In genomic region chr9:58130909-58131308, GRCm38 (mm10) we compare ENCODE assay signal across 25 mouse cellular contexts. TPM values are rescaled to one million over a fixed set of nuclear protein-coding genes. Genes with fewer than 3 reads are reported as not detected.
A peak's percentile ranks its signal among the peaks of the same experiment; 100 is the strongest.
DNase-seq lines count a peak whose midpoint lies in the region; ATAC-seq and TF ChIP-seq lines count a peak whose summit lies in the region.
"Had no signal": no experiment of that assay in that cellular context is flagged by ENCODE, and none has a peak within 500 bp of the region (broad histone marks: within the 10 kb centered on the region; RNA-seq: fewer than 3 reads in every experiment).

No protein-coding gene starts in this region.

- H3K4me2 ChIP-seq in embryonic facial prominence, embryonic 11.5 days (ENCODE audit: low read depth, low read length): 0 out of 2 replicates have a peak overlapping the region, but pooled peaks have one; percentile 6
- H3K4me2 ChIP-seq in kidney, embryonic 15.5 days: no peak overlapping the region
- peak overlapping the region; percentile 51; the same call in 1 of the 2 replicates for H3K4me2 ChIP-seq in limb, embryonic 11.5 days (ENCODE audit: low read depth, severe bottlenecking)
- H3K4me2 ChIP-seq: midbrain, embryonic 11.5 days; neural tube, embryonic 15.5 days had no signal

- H3K4me1 ChIP-seq in heart, embryonic 10.5 days: peaks cover 83% of the 10 kb centered on the region
- no peaks in the 10 kb centered on the region for H3K4me1 ChIP-seq in heart, adult 2 months (ENCODE audit: control insufficient read depth, insufficient read depth, low read length)
- peaks cover 17% of the 10 kb centered on the region for H3K4me1 ChIP-seq in embryonic facial prominence, embryonic 11.5 days (ENCODE audit: control insufficient read depth, insufficient read depth, low read length)
- H3K4me1 ChIP-seq in kidney, embryonic 15.5 days: peaks cover 87% of the 10 kb centered on the region
- peaks cover 71% of the 10 kb centered on the region for H3K4me1 ChIP-seq in limb, embryonic 11.5 days (ENCODE audit: control insufficient read depth, insufficient read depth, low read length)

- no peak overlapping the region for H3K4me3 ChIP-seq in heart, embryonic 10.5 days
- H3K4me3 ChIP-seq in heart, adult 2 months: no peak overlapping the region
- H3K4me3 ChIP-seq in embryonic facial prominence, embryonic 11.5 days (ENCODE audit: low read depth, low read length): no peak overlapping the region
- no peak overlapping the region for H3K4me3 ChIP-seq in kidney, embryonic 15.5 days (replicated peaks)
- no peak overlapping the region for H3K4me3 ChIP-seq in limb, embryonic 11.5 days (ENCODE audit: low read depth, low read length)
- no peak overlapping the region for H3K4me3 ChIP-seq in gastrocnemius, adult 2 months
- H3K4me3 ChIP-seq: embryonic facial prominence, embryonic 13.5 days; left cerebral cortex, adult 2 months; neural tube, embryonic 15.5 days had no signal

- H3K79me2 ChIP-seq in heart, adult 2 months (replicated peaks; ENCODE audit: control insufficient read depth, insufficient read depth, low read length): no peaks in the 10 kb centered on the region

- H3K27me3 ChIP-seq in heart, embryonic 10.5 days (ENCODE audit: insufficient read depth, poor library complexity, severe bottlenecking): peaks cover 70% of the 10 kb centered on the region
- H3K27me3 ChIP-seq in heart, adult 2 months (ENCODE audit: control insufficient read depth, insufficient read depth, low read length): peaks cover 3% of the 10 kb centered on the region
- no peaks in the 10 kb centered on the region for H3K27me3 ChIP-seq in embryonic facial prominence, embryonic 11.5 days (ENCODE audit: control insufficient read depth, insufficient read depth, low read length)
- H3K27me3 ChIP-seq in kidney, embryonic 15.5 days: 0 out of 2 replicates have a peak, but pooled peaks cover 8% of the 10 kb centered on the region
- no peaks in the 10 kb centered on the region for H3K27me3 ChIP-seq in limb, embryonic 11.5 days (ENCODE audit: control insufficient read depth, insufficient read depth, low read length)
- H3K27me3 ChIP-seq: embryonic facial prominence, embryonic 13.5 days had no signal

- intact Hi-C loops in heart, adult 2 months (cut with DNase I): no loop called here
- intact Hi-C loops in left cerebral cortex, postnatal 36 days (cut with DNase I): no loop called here
- intact Hi-C loops in gastrocnemius, adult 2 months (cut with DNase I): no loop called here

- no peak overlapping the region for H3K9ac ChIP-seq in heart, adult 2 months (ENCODE audit: low read depth, low read length)
- no peak overlapping the region for H3K9ac ChIP-seq in embryonic facial prominence, embryonic 11.5 days (replicated peaks; ENCODE audit: low read length)
- H3K9ac ChIP-seq in kidney, embryonic 15.5 days: no peak overlapping the region
- no peak overlapping the region for H3K9ac ChIP-seq in limb, embryonic 11.5 days (ENCODE audit: low read length)
- H3K9ac ChIP-seq: embryonic facial prominence, embryonic 13.5 days; forebrain, postnatal 0 days; liver, embryonic 14.5 days; neural tube, embryonic 15.5 days had no signal

- no peaks in the 10 kb centered on the region for H3K36me3 ChIP-seq in heart, embryonic 10.5 days
- no peaks in the 10 kb centered on the region for H3K36me3 ChIP-seq in heart, adult 2 months (ENCODE audit: control insufficient read depth, insufficient read depth, low read length)
- no peaks in the 10 kb centered on the region for H3K36me3 ChIP-seq in embryonic facial prominence, embryonic 11.5 days (replicated peaks; ENCODE audit: control insufficient read depth, insufficient read depth, low read depth, low read length)
- no peaks in the 10 kb centered on the region for H3K36me3 ChIP-seq in kidney, embryonic 15.5 days
- no peaks in the 10 kb centered on the region for H3K36me3 ChIP-seq in limb, embryonic 11.5 days (ENCODE audit: control insufficient read depth, insufficient read depth, low read length)
- H3K36me3 ChIP-seq: embryonic facial prominence, embryonic 13.5 days; G1E; neural tube, embryonic 15.5 days had no signal

- no peak for TF ChIP-seq EP300 in heart, adult 2 months (IDR thresholded peaks at IDR 0.05; ENCODE audit: insufficient read depth, low read depth, low read length)

- ATAC-seq in embryonic facial prominence, embryonic 11.5 days (replicated peaks; ENCODE audit: insufficient number of reproducible peaks, low FRiP score, low TSS enrichment, low read depth): no peak
- ATAC-seq in kidney, embryonic 15.5 days (replicated peaks; ENCODE audit: low FRiP score): no peak
- no peak for ATAC-seq in limb, embryonic 11.5 days (ENCODE audit: insufficient number of reproducible peaks, low FRiP score, low TSS enrichment, low read depth)
- ATAC-seq: forebrain, postnatal 0 days; hindbrain, embryonic 16.5 days; intestine, embryonic 16.5 days had no signal

- H3K9me3 ChIP-seq in heart, embryonic 10.5 days: no peaks in the 10 kb centered on the region
- no peaks in the 10 kb centered on the region for H3K9me3 ChIP-seq in embryonic facial prominence, embryonic 11.5 days (replicated peaks; ENCODE audit: control insufficient read depth, low read length)
- no peaks in the 10 kb centered on the region for H3K9me3 ChIP-seq in kidney, embryonic 15.5 days (replicated peaks)
- no peaks in the 10 kb centered on the region for H3K9me3 ChIP-seq in limb, embryonic 11.5 days (ENCODE audit: control insufficient read depth, low read length)
- H3K9me3 ChIP-seq: embryonic facial prominence, embryonic 13.5 days; G1E; neural tube, embryonic 15.5 days had no signal

- 25% methylated on average over 3 of the region's 3 CpGs for WGBS in heart, embryonic 10.5 days
- WGBS in heart, adult 2 months: 25% methylated on average over 3 of the region's 3 CpGs
- 45% methylated on average over 3 of the region's 3 CpGs for whole genome bisulfite sequencing in embryonic facial prominence, embryonic 11.5 days
- WGBS in kidney, embryonic 15.5 days: 24% methylated on average over 3 of the region's 3 CpGs
- 54% methylated on average over 3 of the region's 3 CpGs for WGBS in limb, embryonic 11.5 days

- TF ChIP-seq POLR2A in heart, adult 2 months (IDR thresholded peaks at IDR 0.05; ENCODE audit: insufficient read depth, low read depth, low read length): no peak

- DNase-seq in heart, embryonic 10.5 days (ENCODE audit: low spot score): no peak
- DNase-seq in heart, adult 2 months: no peak
- DNase-seq in embryonic facial prominence, embryonic 11.5 days (ENCODE audit: low spot score): no peak
- DNase-seq in limb, embryonic 11.5 days (ENCODE audit: low spot score): no peak
- DNase-seq in left cerebral cortex, postnatal 36 days (ENCODE audit: low spot score in 2 of 2): no peak
- DNase-seq in B cell, adult 2 months: no peak
- DNase-seq in gastrocnemius, adult 2 months: no peak
- DNase-seq: cerebellum, adult 9-10 months; forebrain, postnatal 0 days; heart, postnatal 36 days had no signal

- no peak for TF ChIP-seq CTCF in heart, adult 2 months (IDR thresholded peaks at IDR 0.05)
- TF ChIP-seq CTCF in gastrocnemius, adult 2 months (IDR thresholded peaks at IDR 0.05): no peak

- peak overlapping the region; percentile 80 for H3K27ac ChIP-seq in heart, embryonic 10.5 days
- no peak overlapping the region for H3K27ac ChIP-seq in heart, adult 2 months
- no peak overlapping the region for H3K27ac ChIP-seq in embryonic facial prominence, embryonic 11.5 days (replicated peaks; ENCODE audit: low read depth, low read length)
- H3K27ac ChIP-seq in kidney, embryonic 15.5 days: peak overlapping the region; percentile 58; the same call in 1 of the 2 replicates
- no peak overlapping the region for H3K27ac ChIP-seq in limb, embryonic 11.5 days (replicated peaks; ENCODE audit: low read depth, low read length)
- H3K27ac ChIP-seq in gastrocnemius, adult 2 months: no peak overlapping the region
- H3K27ac ChIP-seq: left cerebral cortex, adult 2 months; liver, embryonic 14.5 days; macrophage; neural tube, embryonic 15.5 days had no signal

RNA-seq across cellular contexts. Expression of gene Ccdc33, which starts 12.3 kb away (rescaled TPM):
- 0.07 TPM in 1 of 2 replicates, not detected in the other for polyA plus RNA-seq in heart, embryonic 10.5 days (2016; fragmentation: Nextera tagmentation; extraction: Ambion mirVana)
- total RNA-seq in heart, adult 2 months (2021): not detected
- polyA plus RNA-seq in heart, adult 2 months (2012; rRNA removed): 1.3 TPM in 1 of 2 replicates, not detected in the other
- polyA plus RNA-seq in embryonic facial prominence, embryonic 11.5 days (2014; fragmentation: Nextera tagmentation; extraction: Ambion mirVana): 0.54 and 0.77 TPM in 2 replicates
- 0.29 and 0.44 TPM in 2 replicates for polyA plus RNA-seq in kidney, embryonic 15.5 days (2015; fragmentation: Nextera tagmentation; extraction: Ambion mirVana)
- polyA plus RNA-seq in limb, embryonic 11.5 days (2014; fragmentation: Nextera tagmentation; extraction: Ambion mirVana): 0.17 TPM in 1 of 2 replicates, not detected in the other
- total RNA-seq in left cerebral cortex, postnatal 36 days (2021): 1 to 10 TPM in 1 of 2 experiments, under 1 TPM in 1; 0.49 to 1.1 TPM
- total RNA-seq in gastrocnemius, adult 2 months (2021): not detected
- total RNA-seq: common myeloid progenitor, adult 5-6 weeks; gastrocnemius, adult 18-20 months; granulocyte monocyte progenitor cell, adult 5-6 weeks; heart, postnatal 36 days had no signal
- polyA plus RNA-seq: embryonic facial prominence, embryonic 13.5 days; G1E; heart, embryonic 14.5 days; liver, embryonic 14.5 days; macrophage; stomach, embryonic 14.5 days had no signal

Comparison
In these comparisons a context has a peak if more than half of its experiments do, and no peak if none do; other contexts are left out.
1. H3K27ac ChIP-seq: peak in heart, embryonic 10.5 days (single experiment) and kidney, embryonic 15.5 days (single experiment); none in heart, adult 2 months (single experiment), embryonic facial prominence, embryonic 11.5 days (single experiment), limb, embryonic 11.5 days (single experiment) and gastrocnemius, adult 2 months (single experiment).